ENCODE assay signal across 21 mouse cellular contexts in genomic region chr10:115245488-115245887, GRCm38 (mm10).
"Had no signal": no experiment of that assay in that cellular context is flagged by ENCODE, and none has a peak within 500 bp of the region (broad histone marks: within the 10 kb centered on the region; RNA-seq: fewer than 3 reads in every experiment).

No protein-coding gene starts in this region.

- H3K9ac ChIP-seq: limb, embryonic 12.5 days; limb, embryonic 15.5 days; liver, embryonic 14.5 days; liver, postnatal 0 days; lung, embryonic 14.5 days; midbrain, embryonic 12.5 days; midbrain, embryonic 15.5 days had no signal

- H3K9me3 ChIP-seq: limb, embryonic 12.5 days; limb, embryonic 15.5 days; midbrain, embryonic 12.5 days; midbrain, embryonic 15.5 days had no signal

- H3K4me3 ChIP-seq: layer of hippocampus, adult 2 months; left cerebral cortex, adult 2 months; limb, embryonic 12.5 days; limb, embryonic 15.5 days; midbrain, embryonic 12.5 days; midbrain, embryonic 15.5 days had no signal

- H3K27ac ChIP-seq: layer of hippocampus, adult 2 months; left cerebral cortex, adult 2 months; limb, embryonic 12.5 days; limb, embryonic 15.5 days; liver, embryonic 14.5 days; midbrain, embryonic 12.5 days; midbrain, embryonic 15.5 days; stomach, postnatal 0 days had no signal

- ATAC-seq: liver, postnatal 0 days; lung, postnatal 0 days; midbrain, embryonic 15.5 days had no signal

- H3K27me3 ChIP-seq: limb, embryonic 12.5 days; limb, embryonic 15.5 days; midbrain, embryonic 12.5 days; midbrain, embryonic 15.5 days had no signal

- DNase-seq: kidney, adult 18-20 months; kidney, adult 9 months; kidney, postnatal 14 days; kidney, postnatal 4 days; layer of hippocampus, adult 9-11 months; layer of hippocampus, postnatal 36 days; liver, postnatal 0 days; lung, embryonic 14.5 days; lung, postnatal 36 days; thymus, adult 2 months; thymus, postnatal 14 days had no signal

- H3K36me3 ChIP-seq: limb, embryonic 15.5 days; midbrain, embryonic 12.5 days; midbrain, embryonic 15.5 days had no signal

- H3K4me2 ChIP-seq: limb, embryonic 12.5 days; limb, embryonic 15.5 days; liver, embryonic 11.5 days; lung, embryonic 14.5 days; midbrain, embryonic 12.5 days; midbrain, embryonic 15.5 days had no signal
